Mouse (Mus musculus): ENCODE data around the gene S100a5.

S100a5 gene

DNA sequence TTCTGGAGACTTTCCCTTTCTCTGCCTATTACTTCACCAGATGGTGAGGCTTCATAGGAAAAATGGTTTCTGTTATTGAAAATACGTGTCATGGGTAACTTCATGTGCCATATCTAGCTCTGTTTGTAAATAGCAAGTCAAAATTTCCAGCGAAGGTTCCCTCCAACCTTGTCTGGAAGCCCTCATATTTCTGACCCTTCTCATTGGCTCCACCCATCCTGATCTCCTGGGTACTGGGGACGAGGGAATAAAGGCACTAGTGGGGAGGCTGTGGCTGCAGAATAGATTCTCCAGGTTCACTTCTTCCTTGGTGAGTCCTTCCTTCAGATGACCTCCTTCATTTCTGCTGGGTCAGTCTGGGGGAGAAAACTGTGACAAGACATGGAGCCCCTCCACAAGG, at the start of gene S100a5:
Gene S100a5, plus strand, starts transcription at position 301 of the 400 bp plus-strand sequence.
- in situ Hi-C loops (cut with MboI, MseI), result no loop called here

DNA sequence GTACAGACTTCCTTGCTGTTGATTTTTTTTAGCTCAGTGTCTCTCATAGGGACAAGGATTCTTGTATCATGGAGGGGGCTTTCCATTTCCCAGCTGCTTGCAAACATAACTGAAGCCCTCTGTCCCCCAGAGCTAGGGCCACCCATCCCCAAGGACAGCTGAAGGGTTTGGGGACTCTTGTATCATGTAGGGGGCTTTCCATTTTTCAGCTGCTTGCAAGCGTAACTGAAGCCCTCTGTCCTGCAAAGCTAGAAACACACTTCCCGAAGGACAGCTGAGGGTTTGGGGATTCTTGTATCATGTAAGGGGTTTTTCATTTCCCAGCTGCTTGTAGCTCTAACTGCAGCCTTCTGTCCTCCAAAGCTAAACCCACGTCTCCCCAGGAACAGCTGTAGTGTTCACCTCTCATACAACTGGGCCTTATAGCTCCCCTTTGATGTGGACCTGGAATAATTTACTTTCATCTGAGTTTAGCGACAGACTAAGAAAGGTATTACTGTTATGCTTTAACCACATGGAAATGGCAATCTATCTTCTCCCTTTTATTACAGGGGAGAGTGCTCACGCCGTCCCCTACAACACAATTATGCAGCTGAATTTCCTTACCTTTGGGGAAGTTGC, 48.2 kb upstream of the S100a5 start, which contains the start of gene S100a3:
Gene S100a3, plus strand, starts transcription at position 571 of the 621 bp plus-strand sequence.
- in situ Hi-C loops (cut with MboI, MseI), result no loop called here

DNA sequence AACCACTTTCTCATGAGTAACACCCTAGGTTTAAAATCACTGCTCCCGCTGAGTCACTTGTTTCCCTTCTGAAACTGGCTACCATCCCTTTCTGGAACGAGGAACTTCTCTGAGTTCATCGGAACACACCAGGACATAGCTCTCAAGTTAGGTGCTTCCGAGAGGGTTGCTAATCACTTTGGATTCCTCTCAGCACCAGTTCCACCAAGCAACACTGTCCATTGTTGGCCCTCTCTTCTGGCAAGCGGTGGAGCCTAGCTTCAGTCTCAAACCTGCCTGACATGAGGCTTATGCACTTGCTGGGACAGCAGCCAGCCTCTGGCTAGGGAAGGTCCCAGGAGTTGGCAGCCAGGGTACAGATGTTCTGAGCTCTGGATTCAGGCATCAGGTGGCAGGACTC, 33.6 kb upstream of the S100a5 start:
- in situ Hi-C loops (cut with MboI, MseI), result loop anchor here (5.0 kb wide), 1 partner anchor 38 kb away; the partner anchor contains the start of gene S100a6

DNA sequence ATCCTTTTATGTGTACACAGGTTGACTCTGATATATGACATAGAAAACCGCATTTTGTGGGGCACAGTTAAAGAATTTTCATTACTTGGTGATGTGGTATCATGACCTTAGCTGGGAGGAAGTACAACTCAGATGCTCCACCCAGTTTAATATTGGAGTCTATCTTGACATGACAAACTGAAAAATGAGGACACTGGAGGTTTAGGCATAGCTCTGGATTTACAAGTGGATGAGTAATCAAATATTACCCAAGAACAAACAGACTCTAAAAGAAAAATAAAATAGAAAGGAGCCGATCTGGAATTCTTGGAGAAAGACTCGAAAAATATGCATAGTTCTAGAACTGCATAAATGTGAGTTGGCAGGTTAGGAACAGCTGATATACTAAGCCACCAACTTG, 33.0 kb upstream of the S100a5 start:
- in situ Hi-C loops (cut with MboI, MseI), result loop anchor here (5.0 kb wide), 1 partner anchor 37 kb away; the partner anchor contains the start of gene S100a6

DNA sequence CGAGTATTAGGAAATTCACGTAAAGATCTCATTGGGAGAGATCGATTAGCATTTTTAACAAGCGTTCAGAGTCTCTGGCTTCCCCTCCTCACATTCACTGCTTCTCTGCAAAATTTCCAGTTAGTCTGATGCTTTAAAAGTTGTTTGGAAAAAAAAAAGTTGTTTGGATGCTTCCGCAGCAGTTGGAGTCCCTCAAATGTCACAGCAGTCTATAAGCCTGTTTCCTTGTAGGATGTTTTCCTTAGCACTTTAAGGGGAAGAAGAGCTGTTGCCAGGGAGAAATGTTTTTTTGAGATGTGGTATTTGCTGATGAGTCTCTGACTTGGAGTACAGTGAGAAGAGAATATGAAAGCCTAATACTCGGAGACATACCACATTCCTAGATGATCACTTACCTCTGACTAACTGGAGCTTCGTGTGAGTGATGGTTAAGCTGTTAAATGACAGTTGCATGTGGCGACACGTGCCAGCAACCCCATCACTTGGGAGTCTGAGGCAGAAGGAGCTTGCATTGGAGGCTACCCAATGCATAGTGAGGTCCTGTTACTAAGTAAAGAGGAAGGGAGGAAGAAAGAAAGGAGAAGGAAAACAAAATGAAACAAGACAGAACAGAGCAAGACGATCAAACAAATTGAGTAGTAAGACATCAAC, 31.8 kb upstream of the S100a5 start:
- in situ Hi-C loops (cut with MboI, MseI), result loop anchor here (5.0 kb wide), 1 partner anchor 36 kb away; the partner anchor contains the start of gene S100a6

DNA sequence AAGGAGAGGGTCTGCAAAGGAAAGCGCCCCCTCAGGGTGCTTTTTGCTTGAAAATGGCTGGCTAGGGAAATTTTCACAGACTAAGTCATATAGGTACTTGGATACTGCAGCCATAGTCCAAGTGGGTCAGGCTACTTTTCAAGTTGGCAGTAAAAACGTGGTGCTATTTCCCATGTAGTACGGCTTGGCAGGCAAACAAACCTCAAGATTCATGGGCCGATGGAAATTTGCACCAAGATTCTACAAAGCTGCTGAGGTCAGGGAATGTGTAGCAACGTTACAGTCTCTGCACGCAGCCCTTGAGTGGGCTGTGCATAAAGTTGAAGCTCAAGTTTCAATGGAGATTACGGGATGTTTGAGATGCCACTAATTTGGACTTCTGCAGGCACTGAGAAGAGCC, 28.9 kb upstream of the S100a5 start:
- in situ Hi-C loops (cut with MboI, MseI), result loop anchor here (5.0 kb wide), 1 partner anchor 33 kb away; the partner anchor contains the start of gene S100a6

DNA sequence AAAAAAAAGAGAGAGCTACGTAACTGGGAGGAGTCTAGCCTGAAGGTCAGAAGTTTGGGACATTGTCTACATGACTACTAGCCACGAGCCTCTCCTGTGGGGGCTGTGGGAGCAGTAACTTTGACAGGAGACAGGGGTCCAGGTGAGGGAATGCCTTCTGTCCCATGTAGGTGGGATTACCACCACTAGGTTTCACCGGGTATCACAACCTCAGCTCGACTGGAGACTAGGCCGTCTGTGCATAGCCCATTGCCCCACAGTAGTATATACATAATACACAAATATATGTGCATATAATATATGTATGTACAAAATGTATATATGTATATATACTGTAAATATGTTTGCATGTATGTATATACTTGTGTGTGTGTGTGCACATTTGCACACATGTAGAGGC, 27.2 kb upstream of the S100a5 start:
- in situ Hi-C loops (cut with MboI, MseI), result loop anchor here (5.0 kb wide), 1 partner anchor 64 kb away; no protein-coding TSS in a partner anchor

DNA sequence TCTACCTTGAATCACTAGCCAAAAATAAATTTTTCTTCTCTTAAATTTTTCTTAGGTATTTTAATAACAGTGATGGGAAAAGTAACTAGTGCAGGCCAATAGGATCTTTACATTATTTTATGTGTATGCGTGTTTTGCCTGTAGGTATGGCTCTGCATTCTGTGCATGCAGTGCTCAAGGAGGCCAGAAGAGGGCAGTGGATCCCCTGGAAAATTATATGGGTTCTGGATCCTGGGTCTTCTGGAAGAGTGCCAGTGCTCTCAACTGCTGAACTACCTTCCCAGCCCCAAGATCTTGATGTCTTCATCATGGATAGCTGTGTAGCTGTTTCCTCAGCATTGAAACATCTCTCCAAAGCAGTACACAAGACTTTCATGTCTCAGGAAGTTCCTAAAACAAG, 26.2 kb upstream of the S100a5 start:
- in situ Hi-C loops (cut with MboI, MseI), result loop anchor here (5.0 kb wide), 1 partner anchor 65 kb away; no protein-coding TSS in a partner anchor

DNA sequence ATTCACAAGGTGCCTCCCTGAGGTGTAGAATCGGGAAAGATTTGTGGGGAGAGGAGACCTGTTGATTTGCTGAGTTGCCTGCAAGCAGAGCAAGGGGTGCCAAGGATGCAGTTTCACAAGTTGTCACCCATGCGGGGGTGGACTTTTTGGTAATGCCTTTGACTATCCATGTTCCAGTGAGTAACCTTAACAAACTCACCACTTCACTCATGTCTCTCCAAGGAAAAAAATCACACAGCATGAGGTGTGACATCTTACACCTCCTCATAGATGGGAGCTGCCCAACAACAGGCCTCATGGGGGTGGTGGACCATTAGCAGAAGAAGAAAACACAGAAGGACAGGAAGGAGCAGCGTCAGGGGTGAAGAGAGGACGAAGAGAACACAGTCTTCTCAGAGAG, 25.8 kb upstream of the S100a5 start:
- in situ Hi-C loops (cut with MboI, MseI), result loop anchor here (5.0 kb wide), 1 partner anchor 65 kb away; no protein-coding TSS in a partner anchor

DNA sequence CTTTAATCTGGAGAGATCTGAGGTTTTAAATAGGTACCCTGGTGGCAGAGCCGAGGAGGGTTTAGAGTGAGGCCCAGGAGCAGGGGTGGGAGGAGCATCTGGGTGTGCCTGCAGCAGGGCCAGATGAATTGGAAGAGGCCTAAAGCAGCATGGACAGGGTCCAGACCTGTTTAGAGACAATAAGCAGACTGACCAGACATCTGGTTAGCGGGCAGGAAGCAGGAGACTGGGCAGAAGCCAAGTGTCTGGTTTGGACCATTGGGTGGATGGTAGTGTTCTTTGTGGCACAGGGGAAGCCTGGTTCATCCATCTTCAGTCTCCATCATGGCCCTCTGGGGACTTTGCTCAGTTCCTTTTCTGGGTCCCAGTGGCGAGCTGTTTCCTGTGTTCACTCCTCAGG, 24.4 kb upstream of the S100a5 start:
- in situ Hi-C loops (cut with MboI, MseI), result loop anchor here (5.0 kb wide), 1 partner anchor 67 kb away; no protein-coding TSS in a partner anchor

DNA sequence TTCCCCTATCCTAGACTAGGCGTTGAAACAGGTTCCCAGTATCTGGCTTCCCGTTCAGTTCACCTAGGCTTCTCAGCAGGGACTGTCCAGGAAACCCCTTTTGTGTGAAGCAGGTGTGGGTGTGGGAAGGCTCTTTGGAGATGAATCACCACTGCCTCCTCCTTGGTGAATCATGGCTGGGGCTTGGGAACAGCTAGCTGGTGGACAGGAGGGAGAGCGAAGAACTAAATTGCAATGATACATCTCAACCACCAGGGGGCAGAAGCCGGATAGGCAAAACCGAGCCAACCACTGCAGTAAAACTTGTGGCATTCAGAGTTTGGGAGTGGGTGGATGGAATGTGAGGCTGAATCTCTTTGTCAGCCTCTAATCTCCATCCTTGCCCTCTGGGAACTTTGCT, 22.7 kb upstream of the S100a5 start:
- in situ Hi-C loops (cut with MboI, MseI), result no loop called here

DNA sequence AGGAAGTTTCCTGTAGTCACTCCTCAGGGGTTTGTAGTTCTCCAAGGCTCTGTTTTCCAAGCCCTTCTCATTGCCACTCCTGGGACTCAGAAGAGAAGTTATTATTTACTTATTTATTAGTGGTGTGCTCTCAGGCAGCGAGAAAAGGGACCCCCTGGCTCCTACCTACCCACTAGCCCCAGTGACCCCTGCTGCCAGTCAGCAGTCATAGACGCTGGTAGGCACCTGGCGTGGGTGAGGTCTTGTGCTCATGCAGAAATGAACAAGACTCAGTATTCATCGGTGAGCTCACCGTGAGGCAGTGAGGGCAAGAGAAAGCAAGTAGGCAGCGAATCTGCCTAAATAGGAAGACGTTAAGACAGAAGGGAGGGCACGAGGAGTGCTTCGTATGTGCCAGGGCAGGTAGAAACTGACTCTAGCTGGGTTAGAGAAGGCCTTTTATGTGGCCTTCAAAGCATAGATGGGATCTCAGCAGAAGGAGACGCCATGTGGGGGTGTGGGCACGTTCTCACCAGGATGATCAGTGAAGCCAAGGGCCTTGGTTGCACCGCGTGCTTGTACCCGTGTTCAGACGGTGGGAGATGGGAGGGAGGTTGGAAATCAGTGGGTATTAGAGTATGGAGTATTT, 22.2 kb upstream of the S100a5 start:
- in situ Hi-C loops (cut with MboI, MseI), result no loop called here

DNA sequence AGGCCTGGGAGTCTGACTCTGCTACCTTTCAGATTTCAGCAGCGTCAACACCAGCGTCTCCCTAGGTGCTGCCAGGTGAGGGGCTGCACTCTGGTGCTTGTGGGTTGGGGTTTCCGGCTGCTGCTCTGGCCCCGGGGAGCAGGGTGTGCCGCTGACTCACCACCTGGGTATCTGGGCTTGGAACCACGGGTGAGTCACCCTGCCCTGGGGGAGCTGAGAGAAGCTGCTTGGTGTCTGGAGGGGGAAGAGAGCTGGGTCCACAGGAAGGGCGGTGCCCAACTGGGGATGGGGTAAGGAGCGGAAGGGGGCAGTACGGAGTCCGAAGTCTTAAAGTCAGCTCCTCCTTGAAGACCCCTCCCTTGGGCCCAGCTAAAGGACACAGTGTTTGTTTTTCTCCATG, 21.4 kb upstream of the S100a5 start:
- in situ Hi-C loops (cut with MboI, MseI), result no loop called here

DNA sequence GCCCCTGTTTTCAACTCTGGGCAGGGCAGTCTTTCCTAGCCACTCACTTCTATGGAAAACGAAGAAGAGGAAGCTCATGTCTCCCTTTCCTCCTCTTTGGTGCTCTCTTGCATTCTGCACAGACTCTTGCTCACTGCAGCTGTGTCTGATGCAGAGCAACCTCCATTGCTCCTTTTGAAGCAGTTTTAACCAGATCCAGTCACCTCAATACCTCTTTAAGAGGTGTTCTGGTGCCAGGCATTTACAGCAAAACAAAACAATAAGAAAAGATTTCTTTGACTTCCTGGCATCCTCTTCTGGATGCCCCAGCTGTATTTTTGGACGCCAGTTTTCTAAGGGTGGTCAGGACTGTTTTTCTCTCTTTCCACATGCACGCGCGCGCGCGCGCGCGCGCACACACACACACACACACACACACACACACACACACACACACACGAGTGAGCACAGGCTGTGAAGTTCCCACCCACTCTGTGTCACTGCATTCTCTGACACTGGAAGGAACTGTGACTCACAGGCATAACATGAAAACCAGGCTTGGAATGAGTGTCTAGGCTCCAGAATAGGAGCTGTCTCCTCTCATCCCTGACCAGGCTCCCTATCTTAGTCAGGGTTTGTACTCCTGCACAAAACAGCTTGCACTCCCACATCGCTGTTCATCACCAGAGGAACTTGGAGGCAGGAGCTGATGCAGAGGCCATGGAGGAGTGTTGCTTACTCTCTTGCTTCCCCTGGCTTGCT, 20.8 kb upstream of the S100a5 start:
- in situ Hi-C loops (cut with MboI, MseI), result no loop called here

DNA sequence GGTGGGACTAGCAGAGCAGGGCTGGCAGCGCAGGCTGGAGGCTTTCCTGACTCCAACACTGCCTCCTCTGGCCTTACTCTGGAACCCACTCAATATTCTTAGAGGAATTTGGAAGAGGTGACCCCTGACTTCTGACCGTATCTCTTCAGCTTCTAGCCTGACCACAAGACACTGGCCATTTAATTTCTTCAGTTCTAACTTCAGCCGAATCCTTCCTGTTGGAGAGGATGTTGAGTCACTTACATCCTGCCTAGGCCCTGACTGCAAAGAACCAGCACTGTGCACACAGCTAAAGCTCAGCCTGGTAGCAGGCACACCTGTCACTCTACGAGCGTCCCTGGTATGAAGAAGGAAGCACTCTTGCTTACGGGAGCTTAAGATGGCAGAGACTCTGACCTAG, 18.9 kb upstream of the S100a5 start:
- in situ Hi-C loops (cut with MboI, MseI), result no loop called here

DNA sequence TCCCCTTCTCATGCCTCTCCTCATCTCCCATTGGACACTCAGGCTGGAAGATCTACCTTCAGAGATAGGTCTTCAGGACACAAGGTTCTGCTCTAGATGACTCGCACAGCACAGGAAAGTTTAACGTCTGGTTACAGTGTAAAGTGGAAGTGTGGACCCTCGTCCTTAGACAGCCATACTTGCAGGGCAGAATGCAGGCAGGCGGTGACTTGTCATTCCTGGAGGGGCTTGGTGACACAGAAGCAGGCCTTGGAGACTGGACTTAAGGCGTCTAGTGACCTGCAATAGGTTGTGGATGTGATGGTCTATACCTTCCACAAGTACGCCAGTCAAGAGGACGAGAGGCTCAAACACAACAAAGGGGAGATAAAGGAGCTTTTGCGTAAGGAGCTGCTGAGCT, 18.4 kb upstream of the S100a5 start, which contains the start of gene S100a2:
Gene S100a2, plus strand, starts transcription at position 301 of the 400 bp plus-strand sequence.
- in situ Hi-C loops (cut with MboI, MseI), result no loop called here

DNA sequence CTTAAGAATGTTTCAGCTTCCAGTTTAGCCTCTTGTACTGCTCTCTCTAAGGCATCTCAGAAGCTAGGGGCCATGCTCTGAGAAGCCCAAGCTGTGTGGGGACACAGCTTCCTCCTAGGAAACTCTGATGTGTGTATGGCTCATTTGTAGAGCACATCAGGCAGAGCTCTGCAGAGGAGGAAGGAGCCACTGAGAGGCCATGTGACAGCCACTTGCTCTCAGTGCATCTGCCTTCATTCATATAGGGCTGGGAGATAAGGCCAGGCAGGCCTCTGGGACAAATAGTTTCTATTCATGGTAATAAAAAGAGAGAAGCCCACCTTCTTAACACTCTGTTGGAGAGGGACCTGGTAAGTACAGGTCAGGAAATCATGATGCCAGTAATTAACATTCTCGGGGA, 13.9 kb upstream of the S100a5 start:
- in situ Hi-C loops (cut with MboI, MseI), result no loop called here

DNA sequence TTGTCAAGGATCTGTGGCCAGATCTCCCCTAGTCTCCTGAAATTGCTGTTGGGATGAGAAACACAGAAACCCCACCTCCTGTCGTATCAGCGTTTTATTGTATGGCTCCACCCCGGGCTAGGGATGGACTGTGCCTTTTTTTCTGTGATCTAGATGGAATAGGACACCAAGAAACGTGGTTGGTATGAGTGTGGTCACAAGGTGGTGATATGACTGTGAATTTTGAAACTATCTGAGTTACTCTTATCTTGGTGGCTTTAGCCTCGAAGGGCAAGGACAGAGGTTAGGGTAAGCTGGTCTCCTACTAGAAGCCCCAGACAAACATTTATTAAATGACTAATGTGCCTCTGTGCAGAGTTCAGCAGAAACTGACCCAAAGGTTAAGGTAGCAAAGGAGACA, 12.8 kb upstream of the S100a5 start:
- in situ Hi-C loops (cut with MboI, MseI), result no loop called here

DNA sequence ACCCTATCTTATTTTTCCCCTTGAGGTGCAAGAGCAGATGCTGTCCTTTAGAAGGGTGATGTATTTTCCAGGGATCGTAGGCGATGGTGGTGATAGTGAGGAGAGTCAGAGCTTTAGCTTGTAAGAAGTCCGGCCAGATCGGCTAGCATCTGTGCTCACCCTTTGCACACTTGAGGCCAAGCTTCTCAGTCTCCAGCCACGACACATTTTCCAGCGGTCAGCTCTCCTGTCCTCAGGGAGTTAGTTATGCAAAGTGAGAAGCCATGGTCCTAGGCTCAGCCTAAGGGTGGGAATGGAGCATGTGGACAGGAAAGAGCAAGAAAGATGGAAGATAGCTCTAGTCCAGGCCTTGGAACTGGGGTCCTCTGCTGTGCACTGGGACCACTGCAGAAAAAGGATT, 11.5 kb upstream of the S100a5 start:
- in situ Hi-C loops (cut with MboI, MseI), result no loop called here

DNA sequence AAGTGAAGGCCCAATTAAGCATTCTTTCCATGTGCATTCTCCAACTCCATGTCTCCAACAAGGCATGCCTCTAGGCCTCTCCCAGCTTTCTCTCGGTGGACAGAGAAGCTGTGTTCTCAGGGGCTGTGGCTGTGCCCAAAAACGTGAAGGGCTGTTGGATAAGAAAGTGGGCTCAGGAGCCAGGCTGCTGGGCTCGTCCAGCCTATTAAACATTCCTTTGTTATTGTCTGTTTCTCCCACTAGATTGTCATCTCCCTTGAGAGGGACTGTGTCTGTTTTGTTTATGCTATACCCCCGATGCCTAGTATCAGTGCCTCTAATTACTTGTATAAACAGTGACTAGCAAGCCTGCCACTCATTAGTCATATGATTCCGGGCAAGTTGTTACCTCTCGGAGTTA, 10.6 kb upstream of the S100a5 start:
- in situ Hi-C loops (cut with MboI, MseI), result no loop called here

DNA sequence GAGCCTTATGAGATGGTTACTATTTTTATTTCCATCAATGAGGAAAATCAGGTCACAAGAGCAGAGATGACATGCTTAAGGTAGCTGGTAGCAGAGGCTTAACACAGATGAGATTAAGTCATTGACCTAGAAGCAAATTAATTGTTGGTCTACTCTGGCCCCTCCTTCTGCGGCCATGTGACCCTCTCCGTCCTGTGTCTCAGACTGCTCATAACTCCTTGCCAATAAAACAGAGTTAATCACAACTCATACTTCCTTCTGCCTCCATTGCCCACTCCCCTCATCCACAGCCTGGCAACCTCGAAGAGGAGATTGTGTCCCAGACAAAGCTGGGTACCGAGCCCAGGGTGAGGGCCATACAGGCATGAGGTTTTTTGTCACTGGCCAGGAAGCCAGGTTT, 10.1 kb upstream of the S100a5 start:
- in situ Hi-C loops (cut with MboI, MseI), result no loop called here

DNA sequence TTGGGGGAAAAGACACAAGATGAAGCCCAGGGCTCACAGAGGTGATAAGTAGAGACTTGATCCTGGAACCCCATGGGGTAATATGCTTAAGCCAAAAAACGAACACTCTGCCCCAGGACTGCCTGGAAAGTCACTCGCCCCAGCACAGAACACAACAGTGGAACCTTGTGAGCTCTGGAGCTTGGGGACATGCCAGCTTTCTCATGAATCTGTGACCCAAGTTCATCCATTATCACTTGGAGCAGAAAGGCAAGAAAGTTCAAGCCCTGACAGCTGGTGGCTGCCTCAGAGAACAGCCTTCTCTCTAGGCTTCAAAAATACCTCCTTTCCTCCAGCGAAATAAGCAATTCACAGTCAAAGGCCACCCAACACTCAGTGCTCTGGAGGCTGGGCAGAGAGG, 8.9 kb upstream of the S100a5 start:
- in situ Hi-C loops (cut with MboI, MseI), result no loop called here
